Mouse (Mus musculus) limb, embryonic 11.5 days (tissue): ENCODE measurements at regions not wholly inside any gene's neighbourhood (a gene's known extent, or its start where the extent isn't known, plus 50 kb on each side); places are given as distances from the start of the nearest gene placed in this dataset.
A peak's percentile ranks its signal among the peaks of the same experiment; 100 is the strongest.

ENCODE experiments used
- ATAC-seq: fragments of 200-750 bp; cut with Nextera tagmentation; 2 replicates; pipeline ENCODE4 v1.8.0; 2017; ENCODE audit warnings: low read depth; ENCODE audit not compliant: insufficient number of reproducible peaks, low FRiP score, low TSS enrichment
- DNase-seq: peaks from one replicate; pipeline ENCODE4 v3.0.0-alpha.2; 2015; ENCODE audit warnings: low spot score
- H3K27ac ChIP-seq: fragments of 300-500 bp; sonication (generic); replicated peaks from 2 replicates; pipeline ENCODE4 v1.5.1; 2014; ENCODE audit warnings: low read depth, mild to moderate bottlenecking, low read length
- H3K27me3 ChIP-seq: fragments of 300-500 bp; sonication (generic); 2 replicates; pipeline ENCODE4 v1.6.1; 2014; ENCODE audit warnings: mild to moderate bottlenecking, low read length, mixed read lengths; ENCODE audit not compliant: control insufficient read depth, insufficient read depth
- H3K36me3 ChIP-seq: fragments of 300-500 bp; sonication (generic); 2 replicates; pipeline ENCODE4 v1.6.1; 2014; ENCODE audit warnings: mild to moderate bottlenecking, low read length, moderate library complexity, mixed read lengths; ENCODE audit not compliant: control insufficient read depth, insufficient read depth
- H3K4me1 ChIP-seq: fragments of 300-500 bp; sonication (generic); 2 replicates; pipeline ENCODE4 v1.6.1; 2014; ENCODE audit warnings: low read length, mixed read lengths; ENCODE audit not compliant: control insufficient read depth, insufficient read depth
- H3K4me2 ChIP-seq: fragments of 300-500 bp; sonication (generic); 2 replicates; pipeline ENCODE4 v1.6.1; 2014; ENCODE audit warnings: low read depth, mild to moderate bottlenecking, moderate library complexity; ENCODE audit not compliant: severe bottlenecking
- H3K4me3 ChIP-seq: fragments of 300-500 bp; sonication (generic); 2 replicates; pipeline ENCODE4 v1.5.1; 2014; ENCODE audit warnings: low read depth, low read length
- H3K9ac ChIP-seq: fragments of 300-500 bp; sonication (generic); 2 replicates; pipeline ENCODE4 v1.6.1; 2014; ENCODE audit warnings: mild to moderate bottlenecking, low read length
- H3K9me3 ChIP-seq: fragments of 300-500 bp; sonication (generic); 2 replicates; pipeline ENCODE4 v1.6.1; 2016; ENCODE audit warnings: low read length; ENCODE audit not compliant: control insufficient read depth
- WGBS: fragments of 180-500 bp; shearing (Covaris S2); extraction: QIAGEN DNeasy Blood & Tissue Kit; methylation state at CpG from one replicate; pipeline ENCODE4 v1.1.7; 2014; 5-methylcytosine and 5-hydroxymethylcytosine counted together

GRCm38 (mm10) chr10:31076948-31077347 lies 234.3 kb upstream of the Hey2 start:
- no peaks in the 10 kb centered on the region for H3K36me3 ChIP-seq
- no peaks in the 10 kb centered on the region for H3K27me3 ChIP-seq
- ATAC-seq (no peak), DNase-seq (no peak)
- H3K27ac ChIP-seq = no peak overlapping the region
- 33% methylated on average over 4 of the region's 4 CpGs for WGBS
- no peaks in the 10 kb centered on the region for H3K9me3 ChIP-seq
- H3K9ac ChIP-seq = no peak overlapping the region
- no peaks in the 10 kb centered on the region for H3K4me1 ChIP-seq
- no peak overlapping the region for H3K4me3 ChIP-seq
- no peak overlapping the region for H3K4me2 ChIP-seq

- Histone ChIP-seq H3K36me3 (no peaks in the 10 kb centered on the region), H3K4me1 (no peaks in the 10 kb centered on the region), H3K4me2 (no peak overlapping the region), H3K9me3 (no peaks in the 10 kb centered on the region), H3K4me3 (no peak overlapping the region), H3K27me3 (no peaks in the 10 kb centered on the region), H3K27ac (no peak overlapping the region), H3K9ac (no peak overlapping the region)
- ATAC-seq = no peak
- DNase-seq = peak; percentile 24
- WGBS = 58% methylated on average over 8 of the region's 8 CpGs
These were observed 233.8 kb upstream of the Hey2 start for GRCm38 (mm10) chr10:31076415-31076814.

GRCm38 (mm10) chr10:31074004-31074645 lies 231.5 kb upstream of the Hey2 start:
- WGBS = 69% methylated on average over 4 of the region's 4 CpGs
- no peak overlapping the region for H3K9ac ChIP-seq
- ATAC-seq (no peak), DNase-seq (no peak)
- H3K9me3 ChIP-seq = no peaks in the 10 kb centered on the region
- H3K36me3 ChIP-seq = no peaks in the 10 kb centered on the region
- no peak overlapping the region for H3K27ac ChIP-seq
- H3K27me3 ChIP-seq = no peaks in the 10 kb centered on the region
- no peak overlapping the region for H3K4me2 ChIP-seq
- H3K4me1 ChIP-seq = no peaks in the 10 kb centered on the region
- H3K4me3 ChIP-seq = no peak overlapping the region

GRCm38 (mm10) chr10:31068668-31069223 lies 226.1 kb upstream of the Hey2 start:
- no peaks in the 10 kb centered on the region for H3K27me3 ChIP-seq
- no peak overlapping the region for H3K4me3 ChIP-seq
- H3K9me3 ChIP-seq = no peaks in the 10 kb centered on the region
- no peak overlapping the region for H3K27ac ChIP-seq
- no peaks in the 10 kb centered on the region for H3K4me1 ChIP-seq
- H3K4me2 ChIP-seq = no peak overlapping the region
- no peaks in the 10 kb centered on the region for H3K36me3 ChIP-seq
- DNase-seq (no peak), ATAC-seq (no peak)
- H3K9ac ChIP-seq = no peak overlapping the region

GRCm38 (mm10) chr10:31062732-31063131 lies 220.1 kb upstream of the Hey2 start:
- WGBS = 27% methylated on average over 2 of the region's 2 CpGs
- Histone ChIP-seq H3K27me3 (no peaks in the 10 kb centered on the region), H3K4me2 (no peak overlapping the region), H3K9me3 (no peaks in the 10 kb centered on the region), H3K4me3 (no peak overlapping the region), H3K36me3 (no peaks in the 10 kb centered on the region), H3K9ac (no peak overlapping the region), H3K27ac (no peak overlapping the region), H3K4me1 (no peaks in the 10 kb centered on the region)
- no peak for DNase-seq
- no peak for ATAC-seq

GRCm38 (mm10) chr10:31053260-31053659 lies 210.7 kb upstream of the Hey2 start:
- H3K4me2 ChIP-seq = no peak overlapping the region
- H3K9ac ChIP-seq = no peak overlapping the region
- no peaks in the 10 kb centered on the region for H3K27me3 ChIP-seq
- H3K4me3 ChIP-seq = no peak overlapping the region
- no peaks in the 10 kb centered on the region for H3K4me1 ChIP-seq
- no peak for ATAC-seq
- H3K36me3 ChIP-seq = no peaks in the 10 kb centered on the region
- H3K27ac ChIP-seq = no peak overlapping the region
- 89% methylated on average over 8 of the region's 8 CpGs for WGBS
- no peaks in the 10 kb centered on the region for H3K9me3 ChIP-seq
- no peak for DNase-seq

GRCm38 (mm10) chr10:31051222-31051621 lies 208.6 kb upstream of the Hey2 start:
- no peak overlapping the region for H3K27ac ChIP-seq
- no peak for ATAC-seq
- no peaks in the 10 kb centered on the region for H3K36me3 ChIP-seq
- H3K27me3 ChIP-seq = no peaks in the 10 kb centered on the region
- DNase-seq = no peak
- no peak overlapping the region for H3K9ac ChIP-seq
- WGBS = 96% methylated on average over 1 of the region's 1 CpGs
- H3K4me1 ChIP-seq = no peaks in the 10 kb centered on the region
- H3K4me3 ChIP-seq = no peak overlapping the region
- H3K9me3 ChIP-seq = no peaks in the 10 kb centered on the region
- H3K4me2 ChIP-seq = no peak overlapping the region

- H3K36me3 ChIP-seq = no peaks in the 10 kb centered on the region
- WGBS = 81% methylated on average over 2 of the region's 2 CpGs
- no peak overlapping the region for H3K9ac ChIP-seq
- H3K4me3 ChIP-seq = no peak overlapping the region
- no peak for ATAC-seq
- no peak overlapping the region for H3K27ac ChIP-seq
- no peak overlapping the region for H3K4me2 ChIP-seq
- no peaks in the 10 kb centered on the region for H3K9me3 ChIP-seq
- no peaks in the 10 kb centered on the region for H3K27me3 ChIP-seq
- no peaks in the 10 kb centered on the region for H3K4me1 ChIP-seq
- no peak for DNase-seq
These were observed 206.8 kb upstream of the Hey2 start for GRCm38 (mm10) chr10:31049352-31049751.

GRCm38 (mm10) chr10:31035611-31036010 lies 193.0 kb upstream of the Hey2 start:
- H3K4me1 ChIP-seq = no peaks in the 10 kb centered on the region

More at GRCm38 (mm10) chr10:31035611-31036010, 193.0 kb upstream of the Hey2 start:
- Histone ChIP-seq H3K36me3 (no peaks in the 10 kb centered on the region), H3K27ac (no peak overlapping the region), H3K9me3 (no peaks in the 10 kb centered on the region), H3K4me3 (no peak overlapping the region), H3K9ac (no peak overlapping the region), H3K4me2 (no peak overlapping the region), H3K27me3 (no peaks in the 10 kb centered on the region)
- no peak for ATAC-seq
- DNase-seq = no peak
- whole genome bisulfite sequencing = 85% methylated on average over 4 of the region's 4 CpGs
